Mouse (Mus musculus): ENCODE measurements at regions not wholly inside any gene's neighbourhood (a gene's known extent, or its start where the extent isn't known, plus 50 kb on each side); places are given as distances from the start of the nearest gene placed in this dataset.

DNA sequence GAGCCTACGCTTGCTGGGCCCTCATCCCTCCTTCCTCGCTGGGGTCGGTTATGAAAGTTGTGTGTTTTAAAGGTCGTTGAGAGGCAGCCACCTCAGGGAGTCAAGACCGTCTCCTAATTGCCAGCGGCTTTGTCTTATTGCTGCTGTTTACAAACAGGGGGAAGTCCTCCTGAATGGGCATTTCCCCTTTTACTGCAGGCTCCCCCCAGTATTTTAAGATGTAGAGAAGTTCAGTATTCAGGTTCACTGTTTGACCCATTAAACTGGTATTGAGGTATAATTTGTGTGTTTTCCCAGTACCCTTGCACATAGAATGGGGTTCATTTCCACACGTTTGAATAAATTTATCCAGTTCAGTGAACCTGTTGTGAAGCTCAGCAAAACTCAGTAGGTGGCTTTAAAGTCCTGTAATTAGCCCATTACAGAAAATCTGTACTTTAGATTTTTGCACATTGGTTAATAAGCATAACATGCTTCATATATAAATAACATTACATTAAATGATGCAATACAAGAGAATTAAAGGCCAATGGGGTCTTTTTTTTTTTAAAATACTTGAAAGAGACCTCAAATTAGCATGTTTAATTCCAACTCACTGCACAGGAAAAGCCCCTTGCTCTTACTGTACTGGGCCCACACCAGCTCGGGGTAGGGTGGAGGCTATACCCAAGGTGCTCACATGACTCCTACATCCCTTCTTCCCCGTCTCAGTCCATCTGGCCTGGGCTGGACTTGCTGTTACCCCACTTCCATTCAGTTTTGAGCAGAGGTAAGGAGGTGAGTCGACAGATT lies 63.7 kb downstream of the Nkx2-1 start:
- no peak for DNase-seq
- intact Hi-C loops (cut with DNase I; ENCODE audit: low total_unique reads) = no loop called here

DNA sequence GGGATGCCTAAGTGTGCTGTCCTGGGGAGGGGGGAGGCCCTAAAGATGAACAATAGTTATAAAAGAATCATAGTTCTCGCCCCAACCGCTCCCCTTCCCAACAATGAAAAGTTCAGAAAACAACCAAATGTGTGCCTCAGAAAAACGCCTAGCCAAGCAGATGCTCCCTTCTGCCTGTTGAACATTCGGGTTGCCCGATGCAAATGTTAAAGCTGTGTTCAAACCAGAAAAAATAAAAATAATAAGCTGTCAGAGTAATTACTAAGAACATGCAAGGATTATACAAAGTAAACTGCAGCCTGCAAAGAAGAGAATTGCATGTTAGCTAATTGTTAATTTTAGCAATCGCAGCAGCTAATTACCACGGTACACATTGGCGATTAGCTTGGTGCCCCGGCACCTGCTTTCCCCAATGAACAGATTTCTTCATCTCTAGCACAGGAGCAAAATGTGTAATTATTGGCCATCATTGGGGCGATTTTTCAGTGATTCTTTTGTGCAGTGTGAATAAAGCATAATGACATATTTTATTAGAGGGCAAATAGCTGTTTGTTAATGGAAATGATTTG lies 65.7 kb downstream of the Nkx2-1 start:
- no peak for DNase-seq
- intact Hi-C loops (cut with DNase I; ENCODE audit: low total_unique reads) = no loop called here

DNA sequence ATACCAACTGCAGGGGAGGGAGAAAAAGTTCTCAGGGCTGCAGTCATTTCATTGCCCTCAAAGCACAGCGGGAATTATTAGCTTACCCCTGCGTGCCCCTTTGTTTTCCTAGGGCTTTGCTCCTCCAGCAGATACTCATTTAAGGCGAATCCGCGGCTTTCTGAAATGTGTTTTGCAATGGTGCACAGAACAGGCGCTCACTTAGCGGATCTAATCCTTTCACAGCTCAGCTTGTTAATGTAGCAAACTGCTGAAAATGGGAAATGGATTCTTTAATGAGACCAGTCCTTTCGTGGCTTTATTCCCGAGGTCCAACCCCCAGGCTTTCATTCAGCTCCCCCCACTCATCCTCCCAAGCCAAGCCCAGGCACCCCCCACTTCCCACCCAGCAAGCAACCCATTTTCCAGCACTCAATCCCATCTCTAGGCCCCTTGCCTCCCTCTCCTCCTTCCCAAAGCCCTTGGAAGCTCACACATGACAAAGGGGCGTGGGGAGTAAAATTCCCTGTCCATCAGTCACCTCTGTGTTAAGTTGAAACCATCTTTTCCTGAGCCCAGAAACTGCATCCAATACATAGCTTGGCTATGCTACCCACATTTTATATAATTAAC lies 77.1 kb downstream of the Nkx2-1 start:
- no peak for DNase-seq
- intact Hi-C loops (cut with DNase I; ENCODE audit: low total_unique reads) = no loop called here

DNA sequence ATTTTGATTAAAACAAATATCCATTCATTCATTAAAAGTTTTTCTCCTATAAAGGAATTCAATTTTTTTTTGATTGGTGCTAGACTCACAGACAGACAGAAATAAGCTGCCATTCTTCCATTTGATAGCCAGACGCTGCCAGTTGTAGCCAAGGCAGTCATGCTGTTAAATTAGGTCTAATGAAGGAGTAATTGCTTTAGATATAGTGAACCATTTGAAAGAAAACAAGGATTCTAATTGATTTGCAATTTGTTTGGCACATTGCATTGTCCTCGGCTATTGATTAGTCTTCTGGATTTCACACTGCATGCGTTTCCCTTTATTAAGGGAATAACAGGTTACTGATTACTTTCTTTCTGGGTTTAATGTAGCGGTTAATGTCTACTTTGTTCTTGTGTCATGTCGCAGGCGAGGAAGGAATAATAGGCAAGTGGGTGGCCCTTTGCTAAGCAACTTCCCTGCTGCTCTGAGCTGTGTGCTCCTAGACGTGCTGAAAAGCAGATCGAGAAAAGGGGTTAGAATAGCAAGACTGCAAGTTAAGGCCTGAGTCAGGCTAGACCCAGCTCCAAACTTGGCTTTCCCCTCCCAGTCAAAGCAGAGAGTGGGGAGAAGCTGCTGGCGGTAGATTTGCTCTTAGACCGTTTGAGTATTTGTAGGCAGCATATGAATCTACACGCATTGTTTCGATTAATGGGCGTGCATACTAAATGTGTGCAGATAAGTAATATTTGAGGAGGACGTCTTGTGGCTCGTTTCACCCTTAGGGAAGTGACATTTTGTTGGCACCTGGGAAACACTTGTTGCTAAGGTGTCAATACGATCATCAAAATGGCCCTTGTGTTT lies 77.8 kb downstream of the Nkx2-1 start:
- DNase-seq = no peak
- intact Hi-C loops (cut with DNase I; ENCODE audit: low total_unique reads) = no loop called here

DNA sequence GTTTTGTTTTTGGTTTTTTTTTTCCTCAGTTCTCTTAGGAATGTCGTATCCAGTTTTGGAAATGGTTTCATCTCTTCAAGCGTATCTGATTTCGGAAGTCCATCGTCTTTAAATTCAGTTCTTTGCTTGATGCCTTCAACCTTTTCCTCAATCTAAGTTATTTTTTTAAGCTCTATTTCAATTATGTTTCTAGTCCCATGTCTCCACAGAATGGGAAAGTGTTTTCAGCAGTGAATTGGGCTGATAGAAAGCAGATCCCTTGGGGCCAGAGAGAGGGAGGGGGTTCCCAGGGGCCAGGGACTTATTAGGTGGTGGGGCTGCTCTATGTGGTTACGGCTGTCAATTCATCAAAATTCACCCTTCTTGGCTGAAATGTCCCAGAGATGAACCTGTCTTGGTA lies 78.8 kb downstream of the Nkx2-1 start:
- intact Hi-C loops (cut with DNase I; ENCODE audit: low total_unique reads) = no loop called here

DNA sequence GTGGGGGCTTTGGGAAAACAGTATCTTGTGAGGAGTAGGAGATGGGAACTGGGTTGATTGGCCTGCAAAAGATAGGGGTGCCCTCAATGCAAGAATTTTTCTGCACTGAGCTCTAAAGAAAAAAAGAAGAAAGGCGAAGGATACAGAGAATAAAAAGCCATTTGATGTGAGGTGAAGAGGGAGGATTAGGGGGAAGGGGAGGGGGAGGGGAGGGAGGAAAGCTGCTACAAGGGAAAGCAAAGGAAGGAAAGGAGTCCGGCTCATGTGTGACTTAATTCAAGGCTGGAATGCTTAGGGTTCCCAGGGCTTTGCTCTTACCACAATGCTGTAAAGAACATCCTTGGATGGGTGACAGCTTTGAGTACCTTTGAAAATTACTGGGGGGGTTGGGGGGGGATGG lies 79.4 kb downstream of the Nkx2-1 start:
- intact Hi-C loops (cut with DNase I; ENCODE audit: low total_unique reads) = no loop called here

More for the DNA sequence above, 78.8 kb downstream of the Nkx2-1 start:
- no peak for DNase-seq

GRCm38 (mm10) chr12:56450261-56450660 lies 86.4 kb downstream of the Nkx2-1 start:
- DNase-seq = no peak
- intact Hi-C loops (cut with DNase I; ENCODE audit: low total_unique reads) = no loop called here

More for the DNA sequence above, 79.4 kb downstream of the Nkx2-1 start:
- DNase-seq = no peak

GRCm38 (mm10) chr12:56448786-56449564 lies 87.7 kb downstream of the Nkx2-1 start:
- no peak for DNase-seq
- intact Hi-C loops (cut with DNase I; ENCODE audit: low total_unique reads) = no loop called here

GRCm38 (mm10) chr12:56441166-56441817 lies 95.4 kb downstream of the Nkx2-1 start:
- intact Hi-C loops (cut with DNase I; ENCODE audit: low total_unique reads) = no loop called here
- no peak for DNase-seq

DNA sequence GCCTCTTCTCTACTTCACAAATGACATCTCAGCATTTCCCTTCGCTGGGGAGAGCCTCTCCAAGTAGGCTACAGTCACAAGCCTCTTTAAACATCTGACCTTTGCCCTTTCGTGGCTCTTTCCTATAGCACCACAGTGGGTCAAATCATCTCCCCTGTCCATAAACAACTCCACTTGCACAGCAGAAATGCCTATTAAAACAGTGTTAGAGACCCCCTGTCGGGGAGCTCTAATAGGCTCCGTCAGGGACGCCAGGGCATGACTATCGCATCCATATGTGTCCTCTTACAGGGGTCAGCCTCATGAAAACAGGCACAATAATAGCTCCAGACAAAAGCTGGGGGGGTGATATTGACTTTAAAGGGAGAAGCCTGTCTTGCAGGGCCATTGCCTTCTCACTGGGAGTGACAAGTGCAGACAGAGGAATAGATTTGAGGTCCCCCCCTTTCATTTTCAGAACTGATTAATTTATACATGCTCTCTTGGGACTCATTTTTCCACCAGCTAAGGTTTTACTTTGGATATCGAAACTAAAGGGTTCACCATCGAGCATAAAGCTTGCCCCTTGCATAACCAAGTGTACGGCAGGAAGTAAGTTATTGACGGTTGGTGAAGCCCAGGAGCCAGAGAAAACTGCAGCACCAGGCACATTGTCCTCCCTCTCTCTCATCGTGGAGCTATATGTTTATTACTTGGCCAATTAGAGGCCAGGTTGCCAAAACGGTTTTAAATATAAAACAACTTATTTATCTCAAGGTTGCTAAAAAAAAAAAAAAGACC lies 94.6 kb upstream of the Mbip start:
- no peak for DNase-seq
- intact Hi-C loops (cut with DNase I; ENCODE audit: low total_unique reads) = no loop called here

DNA sequence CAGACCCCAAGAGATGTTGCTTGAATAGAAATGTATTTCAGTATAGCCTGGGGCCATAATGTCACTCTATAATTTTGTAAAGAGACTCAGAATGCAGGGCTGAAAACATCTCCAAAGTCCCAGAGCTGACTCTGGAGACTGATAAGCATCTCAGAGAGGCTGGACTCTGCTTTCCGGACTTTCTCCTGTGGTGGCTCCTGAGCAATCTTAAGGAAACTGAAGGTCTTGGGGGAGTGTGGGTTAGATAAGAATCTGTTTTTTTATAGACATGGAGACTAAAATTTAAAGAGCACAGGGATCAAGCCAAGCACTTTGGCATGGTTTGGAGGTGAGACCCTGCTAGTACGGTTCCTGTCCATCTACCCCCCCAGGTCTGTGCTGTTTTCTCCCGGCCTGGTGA lies 92.7 kb upstream of the Mbip start:
- DNase-seq = no peak
- intact Hi-C loops (cut with DNase I; ENCODE audit: low total_unique reads) = no loop called here

GRCm38 (mm10) chr12:56437975-56438374 lies 92.3 kb upstream of the Mbip start:
- intact Hi-C loops (cut with DNase I; ENCODE audit: low total_unique reads) = no loop called here
- DNase-seq = no peak

DNA sequence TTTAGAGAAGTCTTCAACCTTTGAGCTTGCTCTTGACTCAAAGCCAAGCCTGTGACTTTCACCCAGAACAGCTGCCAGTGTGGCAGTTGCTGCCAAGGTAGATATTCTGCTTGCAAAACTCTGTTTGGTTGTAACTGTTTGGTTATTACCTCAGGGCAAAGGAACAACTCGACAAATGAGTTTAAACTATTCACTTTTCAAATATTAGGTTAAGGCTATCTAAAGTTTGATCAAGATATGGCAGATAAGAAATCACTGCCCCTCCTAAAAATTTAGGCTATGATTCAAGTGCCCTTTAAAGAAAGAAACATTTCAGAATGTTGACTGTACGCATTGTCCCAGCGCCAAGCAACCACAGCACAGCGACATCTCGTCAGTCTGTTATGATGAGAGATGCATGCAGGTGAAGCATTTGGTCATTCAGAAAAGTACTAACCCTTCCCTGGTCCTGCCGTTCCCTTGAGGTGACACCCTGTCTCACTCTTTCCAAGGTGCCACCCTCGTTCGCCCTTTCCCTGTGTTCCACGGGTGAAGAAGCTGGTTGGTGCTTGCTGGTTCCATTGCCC lies 81.1 kb upstream of the Mbip start:
- intact Hi-C loops (cut with DNase I; ENCODE audit: low total_unique reads) = no loop called here
- no peak for DNase-seq

DNA sequence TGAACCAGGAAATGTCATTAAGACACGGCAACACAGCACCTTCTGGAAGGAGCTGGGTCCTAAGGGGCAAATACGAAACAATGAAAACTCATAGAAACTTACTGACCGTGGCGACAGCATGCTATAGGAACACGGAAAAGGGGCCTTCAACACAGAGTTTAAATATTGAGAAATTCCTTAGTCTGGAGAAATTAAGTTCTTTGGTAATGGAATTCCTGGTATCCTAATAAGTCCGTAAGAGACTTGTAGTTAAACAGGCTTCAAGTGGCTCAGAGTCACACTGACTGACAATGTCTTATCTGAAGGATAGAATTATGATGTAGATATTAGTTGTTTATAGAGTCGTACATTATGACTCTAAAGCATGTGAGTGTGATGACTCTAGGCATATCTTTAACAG lies 70.4 kb upstream of the Mbip start:
- intact Hi-C loops (cut with DNase I; ENCODE audit: low total_unique reads) = no loop called here
- DNase-seq = no peak

GRCm38 (mm10) chr12:56414861-56415765 lies 69.4 kb upstream of the Mbip start:
- peak; percentile 46 for DNase-seq
- intact Hi-C loops (cut with DNase I; ENCODE audit: low total_unique reads) = no loop called here

GRCm38 (mm10) chr12:56405658-56406057 lies 60.0 kb upstream of the Mbip start:
- DNase-seq = no peak
- intact Hi-C loops (cut with DNase I; ENCODE audit: low total_unique reads) = no loop called here

DNA sequence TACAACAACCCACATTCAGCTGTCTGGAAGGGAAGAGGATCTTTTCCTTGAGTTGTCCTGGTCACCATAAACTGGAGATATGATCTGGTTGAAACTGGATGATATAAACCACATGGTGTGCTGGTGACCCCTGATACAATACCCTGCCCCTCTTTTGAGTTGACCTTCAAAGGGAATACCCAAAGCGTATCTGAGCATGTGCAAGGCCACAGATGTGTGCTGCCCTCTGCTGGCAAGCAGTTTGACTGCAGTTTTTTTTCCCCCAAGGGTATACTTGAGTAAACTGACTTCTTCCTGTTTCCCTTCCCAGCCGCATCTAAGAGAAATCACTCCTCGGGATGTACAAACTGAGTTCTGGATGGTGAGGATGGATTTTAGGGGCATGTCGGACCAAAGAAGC lies 59.1 kb upstream of the Mbip start:
- DNase-seq = peak; percentile 10

More for the DNA sequence above, 59.1 kb upstream of the Mbip start:
- intact Hi-C loops (cut with DNase I; ENCODE audit: low total_unique reads) = no loop called here

Data from gastrocnemius, postnatal 14 days (tissue).